Mouse (Mus musculus) thymus, postnatal 4 days (tissue): ENCODE measurements around the gene Tbpl1.

ENCODE experiments used
- DNase-seq: peaks from one replicate; pipeline ENCODE4 v3.0.0; 2021

Tbpl1 gene

GRCm38 (mm10) chr10:22731272-22732093 is at the start of gene Tbpl1:
Tbpl1 (minus strand) TSS chr10:22731938.
- DNase-seq, result peak; percentile 92

- peak; percentile 40 for DNase-seq
Observed at GRCm38 (mm10) chr10:22781466-22781865, 49.7 kb upstream of the Tbpl1 start.

DNA sequence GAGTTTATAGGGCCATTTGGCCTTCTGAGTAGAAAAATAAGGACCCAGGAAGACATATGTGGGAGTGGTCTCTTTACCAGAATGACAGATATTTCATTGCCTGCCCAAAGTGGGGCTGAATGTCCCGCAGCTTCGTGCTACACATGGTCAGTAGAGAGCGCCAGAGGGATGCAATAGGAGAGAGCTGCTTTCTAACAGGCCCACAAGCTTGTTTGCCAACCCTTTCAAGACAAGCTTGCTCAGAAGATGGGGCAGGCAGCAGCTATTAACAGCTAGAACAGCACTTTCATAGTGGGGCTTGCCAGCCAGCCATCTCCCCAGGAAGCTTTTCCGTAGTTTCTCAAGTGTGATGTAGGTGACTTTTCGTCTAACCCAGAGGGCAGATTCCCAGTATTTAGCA is 46.2 kb upstream of the Tbpl1 start:
- DNase-seq, result no peak

- peak; percentile 44 for DNase-seq
Observed at GRCm38 (mm10) chr10:22776007-22776698, 44.4 kb upstream of the Tbpl1 start.

GRCm38 (mm10) chr10:22775456-22775855 is 43.7 kb upstream of the Tbpl1 start:
- no peak for DNase-seq

- DNase-seq, result no peak
Observed at GRCm38 (mm10) chr10:22774626-22775025, 42.9 kb upstream of the Tbpl1 start.

DNA sequence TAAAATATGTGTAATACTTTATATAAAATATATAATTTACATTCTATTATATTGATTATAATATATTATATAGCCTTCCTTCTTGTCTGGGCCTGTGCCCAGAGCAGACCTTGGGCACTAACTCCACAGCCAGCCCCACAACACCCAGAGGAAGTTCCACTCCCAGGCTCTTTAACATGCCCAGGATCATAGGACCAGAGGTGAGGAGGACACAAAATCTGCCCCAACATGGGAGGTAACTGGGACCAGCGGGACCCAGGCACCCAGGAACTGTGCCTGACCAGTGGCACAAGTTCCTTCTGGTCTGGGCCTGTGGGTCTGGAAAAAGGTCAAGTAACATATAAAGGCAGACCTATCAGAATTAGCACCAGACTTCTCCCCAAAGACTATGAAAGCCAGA is 22.5 kb upstream of the Tbpl1 start:
- no peak for DNase-seq

GRCm38 (mm10) chr10:22751175-22751682 is 19.5 kb upstream of the Tbpl1 start:
- no peak for DNase-seq

DNA sequence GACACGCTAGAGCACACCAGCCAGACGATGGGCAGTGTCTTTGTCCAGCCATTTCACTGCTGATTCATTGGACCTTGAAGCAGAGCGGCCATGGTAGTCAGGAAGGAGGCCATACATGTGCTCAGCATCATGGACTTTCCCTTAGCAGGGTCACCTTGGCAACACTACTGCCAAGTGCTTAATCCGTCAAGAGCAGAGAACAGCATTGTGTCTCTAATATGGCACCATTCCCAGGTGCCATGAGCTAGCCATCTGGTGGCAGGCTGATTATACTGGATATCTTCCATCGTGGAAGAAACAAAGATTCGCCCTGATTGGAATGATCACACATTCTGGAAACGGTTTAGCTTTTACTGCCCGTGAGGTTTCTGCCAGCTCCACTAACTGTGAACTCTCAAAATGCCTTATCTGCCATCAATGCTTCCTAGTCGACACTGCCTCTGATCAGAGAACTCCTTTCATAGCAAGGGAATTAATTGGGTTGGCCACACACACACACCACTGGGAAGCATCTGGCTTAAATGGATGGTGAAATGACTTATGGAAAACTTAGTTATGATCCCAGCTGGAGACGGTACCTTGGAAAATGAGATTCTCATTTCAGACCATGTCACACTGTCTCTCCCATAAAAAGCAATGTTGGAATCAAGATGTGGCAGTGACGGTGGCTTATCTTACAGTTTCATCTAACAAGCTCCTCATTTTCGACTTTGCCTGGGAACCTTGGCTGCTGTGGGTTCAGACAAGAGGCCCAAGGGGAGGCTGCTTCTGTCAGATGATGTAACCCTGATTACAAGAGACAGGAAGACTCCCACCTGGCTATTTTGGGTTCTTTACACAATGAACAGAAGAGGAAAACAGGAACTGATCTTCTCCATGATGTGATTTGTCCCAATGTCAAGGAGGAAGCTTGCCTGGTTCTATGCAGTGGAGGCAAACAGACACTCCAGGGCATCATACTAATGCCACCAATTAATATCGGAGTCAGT is 14.9 kb upstream of the Tbpl1 start:
- no peak for DNase-seq

GRCm38 (mm10) chr10:22745922-22746321 is 14.2 kb upstream of the Tbpl1 start:
- DNase-seq, result no peak

- DNase-seq, result no peak
Observed at GRCm38 (mm10) chr10:22732181-22732580, 443 bp upstream of the Tbpl1 start.

DNA sequence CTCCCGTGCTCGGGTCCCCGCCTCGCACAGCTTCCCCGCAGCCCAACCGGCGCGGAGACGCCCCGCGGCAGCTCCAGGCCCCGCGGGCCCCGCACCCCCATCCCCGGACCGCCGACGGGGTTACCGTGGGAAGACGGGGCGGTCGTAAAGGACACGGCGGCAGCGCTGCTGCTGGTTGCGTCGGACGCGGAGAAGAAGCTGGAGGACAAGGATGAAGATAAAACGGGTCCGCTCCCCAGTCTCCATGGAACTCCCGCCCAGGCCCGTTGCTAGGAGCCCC is 806 bp downstream of the Tbpl1 start:
- DNase-seq, result no peak

DNA sequence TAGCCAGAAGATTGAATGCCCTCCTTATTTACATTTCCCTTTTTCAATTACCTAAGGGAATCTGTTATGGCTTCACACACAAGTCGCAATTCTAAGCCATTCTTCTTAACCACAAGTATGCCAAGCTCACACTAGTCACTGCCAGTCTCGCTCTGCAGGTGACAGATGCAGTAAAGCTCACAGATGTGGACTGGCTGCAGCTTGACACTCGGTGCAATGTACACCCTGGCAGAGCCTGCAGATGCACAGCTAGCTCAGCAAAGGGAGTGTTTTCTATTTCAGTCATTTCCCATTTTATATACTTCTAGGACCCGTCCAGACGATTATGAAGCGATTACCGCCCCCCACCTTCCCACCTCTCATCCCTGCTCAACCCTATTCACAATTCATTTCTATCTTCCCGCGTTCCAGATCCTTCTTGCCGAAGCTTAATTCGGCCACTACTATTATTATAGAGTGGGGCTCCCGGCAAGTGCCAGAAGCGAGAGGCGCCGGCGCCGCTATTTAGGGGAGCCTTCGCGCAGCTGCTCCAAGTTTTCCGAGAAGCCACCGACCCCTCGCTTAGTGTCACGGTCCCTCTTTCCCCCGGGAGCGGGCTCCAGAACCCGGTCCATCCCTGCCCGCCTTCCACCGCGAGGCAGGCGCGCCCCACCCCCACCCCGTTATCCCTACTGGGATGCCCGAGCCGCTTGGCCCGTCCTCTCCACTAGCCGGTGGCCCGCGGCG is 1.3 kb downstream of the Tbpl1 start:
- peak; percentile 57 for DNase-seq

- DNase-seq, result no peak
Observed at GRCm38 (mm10) chr10:22728257-22728656, 3.5 kb downstream of the Tbpl1 start.

GRCm38 (mm10) chr10:22726295-22726694 is 5.4 kb downstream of the Tbpl1 start:
- DNase-seq, result no peak

GRCm38 (mm10) chr10:22725166-22725565 is 6.6 kb downstream of the Tbpl1 start:
- DNase-seq, result no peak

DNA sequence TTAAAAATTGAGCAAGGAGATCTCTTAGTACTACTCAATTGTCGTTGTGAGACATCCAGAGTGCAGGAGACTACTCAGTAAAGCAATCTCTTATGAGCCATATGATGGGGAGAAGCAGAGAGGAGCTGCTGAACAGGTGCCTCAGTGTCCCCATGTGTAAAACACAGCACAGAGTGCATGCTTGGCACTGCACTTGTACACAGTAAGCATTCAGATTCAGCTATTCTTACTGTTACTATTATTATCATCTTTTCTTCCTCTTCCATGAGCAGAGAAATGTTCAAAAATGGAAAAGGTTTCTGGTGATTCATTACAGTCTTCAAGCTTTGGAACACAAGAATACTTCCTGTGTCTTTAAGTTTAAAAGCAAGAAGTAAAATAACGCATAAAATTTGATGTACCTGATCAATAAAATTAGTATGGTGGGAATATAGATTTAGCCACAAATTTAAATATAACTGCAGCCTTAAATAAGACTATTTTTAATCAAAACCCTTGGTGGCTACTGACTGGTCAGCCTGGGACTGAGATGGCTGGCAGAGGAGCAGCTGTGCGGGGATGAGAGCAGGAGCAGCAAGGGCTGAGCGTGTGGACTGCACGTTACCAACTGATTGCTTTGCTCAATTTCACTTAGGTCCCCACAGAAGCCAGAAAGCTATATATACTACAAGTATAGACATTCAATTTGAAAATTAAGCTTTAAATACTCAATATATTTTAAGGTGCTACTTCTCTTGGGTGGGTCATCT is 10.8 kb downstream of the Tbpl1 start:
- DNase-seq, result no peak

- peak; percentile 38 for DNase-seq
Observed at GRCm38 (mm10) chr10:22718475-22718874, 13.3 kb downstream of the Tbpl1 start.

GRCm38 (mm10) chr10:22714520-22714919 is 17.2 kb downstream of the Tbpl1 start:
- peak; percentile 65 for DNase-seq

GRCm38 (mm10) chr10:22712955-22713354 is 18.8 kb downstream of the Tbpl1 start:
- no peak for DNase-seq

DNA sequence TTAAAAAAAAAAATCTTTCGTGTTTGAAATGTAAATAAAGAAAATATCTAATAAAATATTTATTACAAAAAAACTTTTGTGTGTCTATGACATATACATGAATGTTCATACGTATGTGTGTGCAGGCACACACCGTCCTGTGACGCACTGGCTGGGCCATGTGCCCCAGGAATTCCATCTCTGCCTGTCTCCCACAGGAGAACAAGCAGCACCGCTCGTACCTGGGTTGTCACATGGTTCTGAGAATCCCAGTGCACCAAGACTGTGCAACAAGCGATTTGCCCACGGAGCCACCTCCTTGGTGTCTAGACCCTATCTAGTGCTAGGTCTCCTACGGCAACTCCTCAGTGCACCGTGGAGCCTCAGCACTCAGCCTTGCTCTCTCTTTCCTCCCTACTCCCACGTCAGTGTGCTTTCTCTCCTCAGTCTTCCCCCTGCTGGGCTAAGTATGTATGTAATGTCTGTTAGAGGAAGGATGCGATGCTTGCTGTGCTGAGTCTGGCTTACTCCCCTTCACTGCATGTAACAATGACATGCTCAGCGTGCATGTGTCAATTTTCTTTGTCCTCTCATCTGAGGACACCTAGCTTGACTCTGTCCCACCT is 21.5 kb downstream of the Tbpl1 start:
- DNase-seq, result no peak
